Mouse (Mus musculus) left cerebral cortex, adult 2 months (tissue): ENCODE results near the gene Eml1. TPM values are rescaled to one million over a fixed set of nuclear protein-coding genes. Genes with fewer than 3 reads are reported as not detected.
A peak's percentile ranks its signal among the peaks of the same experiment; 100 is the strongest.
"Not testable (repeated sequence)": the region's sequence is repeated elsewhere in the genome, so short reads cannot be mapped to it uniquely, and the experiment has no call there.

Source experiments
- DNase-seq, 2 experiments: peaks; one replicate each; pipeline ENCODE4 v3.0.0; 2021 to 2022; ENCODE audit warnings: low spot score in 2 of 2, mixed read lengths in 1 of 2; ENCODE audit errors: extremely low spot score in 1 of 2
- H3K27ac ChIP-seq: fragments of 200-600 bp; 2 replicates; pipeline ENCODE4 v1.8.1; 2022
- H3K4me3 ChIP-seq: fragments of 200-600 bp; 2 replicates; pipeline ENCODE4 v1.8.1; 2022
- CTCF ChIP-seq: fragments of 200-600 bp; IDR thresholded peaks from 2 replicates; pipeline ENCODE4 v1.8.1; 2022; ENCODE audit warnings: antibody characterized with exemption, mild to moderate bottlenecking, moderate library complexity
- intact Hi-C: fragments of 180-260 bp; cut with DNase I; formaldehyde crosslinking; loops from one replicate; pipeline ENCODE4 v1.15.1; 2025
- total RNA-seq, 2 experiments: library from RNA; stranded (reverse); gene quantifications; 2 replicates each; pipeline ENCODE4 v1.2.3; 2021

Gene Eml1
- total RNA-seq, 2 experiments from 2014 or later: 65.7 to 68.2 TPM

GRCm38 (mm10) chr12:108494011-108494541 lies 123.3 kb downstream of the Eml1 start:
- peak; percentile 44 to 49 for DNase-seq
- peak; percentile 97 for TF ChIP-seq CTCF
- Histone ChIP-seq H3K27ac (no peak overlapping the region), H3K4me3 (no peak overlapping the region)
- intact Hi-C loops: loop anchor here (1.0 to 5.0 kb wide), 4 partner anchors 72 to 287 kb away; no protein-coding TSS in a partner anchor

GRCm38 (mm10) chr12:108495455-108496235 lies 124.9 kb downstream of the Eml1 start:
- Histone ChIP-seq H3K4me3 (no peak overlapping the region), H3K27ac (no peak overlapping the region)
- no peak for DNase-seq
- intact Hi-C loops: loop anchor here (2.0 kb wide), 1 partner anchor 133 kb away; no protein-coding TSS in a partner anchor
- no peak for TF ChIP-seq CTCF

- H3K4me3 ChIP-seq: no peak overlapping the region
- intact Hi-C loops: no loop called here
- no peak for TF ChIP-seq CTCF
- H3K27ac ChIP-seq: no peak overlapping the region
- DNase-seq: no peak
Observed at GRCm38 (mm10) chr12:108503064-108503463, 132.3 kb downstream of the Eml1 start.

- DNase-seq: no peak
- Histone ChIP-seq H3K27ac (no peak overlapping the region), H3K4me3 (no peak overlapping the region)
- TF ChIP-seq CTCF: no peak
- intact Hi-C loops: no loop called here
Observed at GRCm38 (mm10) chr12:108503582-108503981, 132.8 kb downstream of the Eml1 start.

GRCm38 (mm10) chr12:108505846-108506245 lies 135.1 kb downstream of the Eml1 start:
- TF ChIP-seq CTCF: no peak
- no peak overlapping the region for H3K27ac ChIP-seq
- no peak overlapping the region for H3K4me3 ChIP-seq
- intact Hi-C loops: no loop called here
- DNase-seq: no peak

GRCm38 (mm10) chr12:108507046-108507445 lies 136.3 kb downstream of the Eml1 start:
- intact Hi-C loops, DNase-seq, H3K27ac ChIP-seq, H3K4me3 ChIP-seq: not testable (repeated sequence)

GRCm38 (mm10) chr12:108510571-108510970 lies 139.8 kb downstream of the Eml1 start:
- intact Hi-C loops: no loop called here
- H3K4me3 ChIP-seq: no peak overlapping the region
- peak overlapping the region; percentile 81 for H3K27ac ChIP-seq
- no peak for DNase-seq
- TF ChIP-seq CTCF: no peak

GRCm38 (mm10) chr12:108511009-108511408 lies 140.3 kb downstream of the Eml1 start:
- H3K27ac ChIP-seq: peak overlapping the region; percentile 81
- intact Hi-C loops: no loop called here
- peak; percentile 76 for TF ChIP-seq CTCF
- H3K4me3 ChIP-seq: no peak overlapping the region
- no peak for DNase-seq

GRCm38 (mm10) chr12:108515464-108515863 lies 144.7 kb downstream of the Eml1 start:
- intact Hi-C loops: no loop called here
- no peak overlapping the region for H3K4me3 ChIP-seq
- no peak overlapping the region for H3K27ac ChIP-seq
- DNase-seq: no peak
- TF ChIP-seq CTCF: no peak

GRCm38 (mm10) chr12:108519374-108519773 lies 148.6 kb downstream of the Eml1 start:
- no peak for DNase-seq
- no peak for TF ChIP-seq CTCF
- H3K4me3 ChIP-seq: no peak overlapping the region
- intact Hi-C loops: no loop called here
- no peak overlapping the region for H3K27ac ChIP-seq

GRCm38 (mm10) chr12:108529214-108529613 lies 158.5 kb downstream of the Eml1 start:
- intact Hi-C loops: no loop called here
- peak; percentile 64 to 73 for DNase-seq
- no peak overlapping the region; the same call in 1 of the 2 replicates for H3K27ac ChIP-seq

GRCm38 (mm10) chr12:108534484-108534883 lies 163.7 kb downstream of the Eml1 start:
- TF ChIP-seq CTCF: no peak
- DNase-seq: no peak
- intact Hi-C loops: loop anchor here (10.0 kb wide), 1 partner anchor 320 kb away; no protein-coding TSS in a partner anchor
- Histone ChIP-seq H3K4me3 (no peak overlapping the region), H3K27ac (no peak overlapping the region)

More at GRCm38 (mm10) chr12:108529214-108529613, 158.5 kb downstream of the Eml1 start:
- no peak overlapping the region for H3K4me3 ChIP-seq
- peak; percentile 71 for TF ChIP-seq CTCF

GRCm38 (mm10) chr12:108536461-108536860 lies 165.7 kb downstream of the Eml1 start:
- Histone ChIP-seq H3K4me3 (no peak overlapping the region), H3K27ac (no peak overlapping the region)
- TF ChIP-seq CTCF: peak; percentile 71
- no peak for DNase-seq
- intact Hi-C loops: loop anchor here (10.0 kb wide), 1 partner anchor 322 kb away; no protein-coding TSS in a partner anchor
